Mouse (Mus musculus) heart, adult 8-10 months (tissue): ENCODE measurements around the gene Gemin5. TPM values are rescaled to one million over a fixed set of nuclear protein-coding genes. Genes with fewer than 3 reads are reported as not detected.
"Not testable (repeated sequence)": the region's sequence is repeated elsewhere in the genome, so short reads cannot be mapped to it uniquely, and the experiment has no call there.

Experiments
- DNase-seq: peaks from one replicate; pipeline ENCODE4 v3.0.0; 2022; ENCODE audit warnings: low spot score
- total RNA-seq, 4 experiments: library from RNA; stranded (reverse); gene quantifications; 2 replicates each; pipeline ENCODE4 v1.2.4; 2022

Gene Gemin5
- total RNA-seq = 1 to 10 TPM; 8.8 to 9.6 (median 9.2) TPM

- peak; percentile 66 for DNase-seq
These were observed at the start of gene Gemin5 for GRCm38 (mm10) chr11:58168167-58168915. TSS of gene Gemin5 (minus strand) at chr11:58168539.

DNA sequence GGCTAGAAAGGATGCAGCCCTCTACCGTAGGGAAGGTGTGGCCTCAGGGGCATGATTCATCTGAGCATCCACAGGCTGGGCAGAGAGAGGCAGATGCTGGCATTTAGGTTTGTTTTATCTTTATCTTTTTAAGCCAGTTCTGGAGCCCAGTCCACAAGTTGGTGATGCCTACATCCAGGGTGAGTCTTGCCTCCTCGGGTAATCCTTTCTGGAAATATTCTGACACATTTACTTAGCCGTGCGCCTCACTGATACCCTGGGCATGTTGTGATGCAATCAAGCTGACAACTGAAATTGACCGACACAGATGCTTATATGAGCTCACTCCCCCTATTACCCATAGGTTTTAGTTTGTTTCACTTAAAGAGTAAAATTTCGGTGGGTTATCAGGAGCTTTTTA is 48.5 kb upstream of the Gemin5 start:
- DNase-seq = no peak

DNA sequence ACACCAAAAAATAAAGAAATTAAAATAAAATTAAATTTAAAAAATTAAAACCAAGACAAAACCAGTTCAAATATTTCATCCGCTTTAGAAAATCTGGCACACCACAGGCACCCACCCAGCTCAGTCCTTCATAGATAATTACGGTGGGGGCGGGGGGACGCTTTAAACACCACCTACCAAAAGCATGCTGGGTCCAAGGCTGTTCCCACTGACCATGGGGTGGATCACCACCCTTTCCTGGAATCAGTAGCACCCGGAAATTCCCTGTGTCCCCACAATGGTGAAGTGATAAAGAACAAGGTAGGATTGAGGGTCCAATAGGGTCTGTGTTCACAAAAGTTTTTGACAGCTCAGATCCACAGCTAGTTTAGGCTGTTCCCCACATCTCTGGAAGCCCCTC is 47.5 kb upstream of the Gemin5 start:
- DNase-seq = no peak

GRCm38 (mm10) chr11:58215049-58215430 is 46.7 kb upstream of the Gemin5 start:
- DNase-seq = not testable (repeated sequence)

GRCm38 (mm10) chr11:58214391-58215048 is 46.2 kb upstream of the Gemin5 start:
- peak; percentile 94 for DNase-seq

GRCm38 (mm10) chr11:58213673-58214342 is 45.5 kb upstream of the Gemin5 start:
- no peak for DNase-seq

DNA sequence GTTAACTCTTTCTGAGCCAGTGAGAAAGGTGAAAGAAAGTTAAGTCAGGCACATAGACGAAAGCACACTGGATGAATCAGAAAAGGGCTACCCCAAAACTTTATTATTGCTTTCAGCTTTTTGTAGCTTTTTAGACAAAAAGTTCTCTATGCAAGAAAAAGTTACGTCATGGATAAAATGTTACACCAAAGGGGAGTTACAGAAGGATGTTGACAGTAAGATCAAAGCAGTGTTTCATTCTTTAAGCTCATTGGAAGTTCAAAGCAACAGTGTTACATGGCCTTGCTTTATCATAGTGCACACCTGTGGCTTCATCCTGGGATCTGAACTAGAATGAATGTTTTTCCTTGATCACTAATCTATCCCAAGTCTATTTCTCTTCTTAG is 43.3 kb upstream of the Gemin5 start:
- DNase-seq = no peak

DNA sequence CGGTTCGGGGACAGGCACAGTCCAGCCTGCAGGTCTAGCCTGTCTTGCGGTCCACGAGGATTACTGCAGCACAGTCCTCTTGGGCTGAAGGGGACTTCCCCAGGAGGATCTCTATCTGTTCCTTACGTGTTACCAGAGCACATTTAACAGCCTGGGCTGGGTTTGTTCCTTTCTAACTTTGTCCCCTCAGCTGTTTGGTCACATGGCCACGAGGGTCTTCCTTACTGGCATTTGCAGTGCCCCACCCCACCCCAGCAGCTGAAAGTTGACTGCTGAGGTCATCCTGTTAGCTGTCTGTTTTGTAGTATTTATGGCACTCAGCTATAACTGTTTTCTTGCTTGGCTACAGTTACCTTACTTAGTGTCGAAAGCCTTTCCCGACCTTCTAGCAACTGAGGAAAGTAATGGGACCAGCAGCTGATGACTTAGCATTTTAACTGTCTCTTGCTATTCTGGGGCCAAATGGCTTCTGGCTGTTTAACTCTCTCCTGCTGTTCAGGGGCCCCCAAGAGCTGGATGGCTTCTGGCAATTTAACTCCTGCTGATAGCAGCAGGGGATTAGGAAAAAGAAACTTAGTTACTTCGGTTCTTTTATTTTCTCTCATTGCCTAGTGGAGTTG is 42.8 kb upstream of the Gemin5 start:
- DNase-seq = no peak

DNA sequence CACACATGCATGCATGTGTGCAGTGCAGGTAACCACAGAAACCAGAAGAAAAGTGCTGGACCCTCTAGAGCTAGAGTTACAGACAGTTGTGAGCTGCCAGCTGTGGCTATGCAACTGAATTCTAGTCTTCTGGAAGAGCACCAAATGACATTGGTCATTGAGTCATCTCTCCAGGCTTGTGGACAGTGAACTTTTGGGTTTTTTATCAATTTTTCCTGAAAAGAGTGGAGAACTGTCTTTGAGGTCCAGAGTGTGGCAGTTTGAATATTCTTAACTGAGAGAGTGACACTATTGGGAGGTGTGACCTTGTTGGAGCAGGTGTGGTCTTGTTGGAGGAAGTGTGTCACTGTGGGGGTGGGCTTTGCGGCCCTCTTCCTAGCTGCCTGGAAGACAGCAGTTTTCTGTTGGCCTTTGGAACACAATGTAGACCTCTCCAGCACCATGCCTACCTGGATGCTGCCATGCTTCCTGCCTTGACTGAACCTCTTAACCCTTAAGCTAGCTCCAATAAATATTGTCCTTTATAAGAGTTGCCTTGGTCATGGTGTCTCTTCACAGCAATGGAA is 42.1 kb upstream of the Gemin5 start:
- DNase-seq = no peak

DNA sequence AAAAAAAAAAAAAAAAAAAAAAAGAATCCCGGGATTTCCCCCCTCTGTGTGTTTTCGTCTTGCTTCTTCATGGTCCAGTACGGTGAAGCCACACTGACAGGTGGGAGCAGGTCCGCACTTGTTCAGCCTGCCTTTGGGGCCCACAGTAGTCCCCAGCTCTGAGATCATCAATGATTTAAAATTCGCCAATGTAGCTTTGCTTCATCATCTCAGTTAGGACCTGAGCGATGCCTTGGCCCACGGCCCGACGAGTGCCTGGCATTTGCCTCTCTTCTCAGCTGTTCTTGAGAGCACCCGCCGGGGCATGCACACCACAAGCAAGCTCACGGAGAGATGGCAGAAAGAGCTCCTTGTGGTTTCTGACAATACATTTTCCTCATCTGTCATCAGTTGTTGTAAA is 32.7 kb upstream of the Gemin5 start:
- DNase-seq = no peak

- no peak for DNase-seq
These were observed 31.9 kb upstream of the Gemin5 start for GRCm38 (mm10) chr11:58200226-58200625.

DNA sequence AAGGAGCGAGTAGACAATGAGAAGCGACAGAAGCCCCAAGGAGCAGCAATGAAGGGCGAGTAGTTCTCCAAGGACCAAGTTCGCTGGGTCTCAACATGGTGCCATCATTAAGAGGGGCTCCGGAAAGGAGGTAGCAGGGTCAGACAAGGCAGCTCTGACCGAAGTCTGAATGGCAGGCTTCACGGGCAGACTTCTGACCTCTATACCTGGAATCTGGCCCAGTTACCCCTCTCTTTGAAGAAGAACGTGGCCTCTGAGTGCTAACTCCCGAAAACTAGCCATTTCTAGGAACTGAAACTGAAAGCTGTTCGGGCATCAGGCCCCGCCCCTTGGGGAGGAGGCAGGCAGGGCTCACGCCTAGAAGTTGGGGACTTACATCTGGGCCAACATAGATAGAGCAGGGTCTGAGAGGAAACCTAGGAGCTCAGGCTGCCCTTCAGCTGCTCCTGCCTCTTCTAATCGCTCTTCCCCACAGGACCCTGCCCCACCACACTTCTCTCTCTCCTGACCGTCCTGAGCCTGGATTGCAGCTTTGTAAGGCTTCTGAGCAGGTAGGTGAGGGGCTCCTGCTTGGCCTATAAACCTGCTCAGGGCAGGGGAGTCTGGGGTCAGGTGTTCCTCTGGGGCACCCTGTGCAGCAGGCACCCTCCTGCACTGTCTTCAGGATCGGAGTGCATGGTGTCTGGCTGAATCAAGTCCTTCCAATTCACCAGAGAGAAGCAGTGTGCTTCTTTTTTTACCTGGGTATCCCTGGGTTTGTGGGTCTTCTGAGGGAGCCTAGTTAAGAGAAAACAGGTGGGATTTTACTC is 31.1 kb upstream of the Gemin5 start, which contains the start of the genes Igtp and Irgm2:
TSS of gene Igtp (plus strand) at position 328 of the 809 bp plus-strand sequence.
TSS of gene Irgm2 (plus strand) at position 390 of the 809 bp plus-strand sequence.
- DNase-seq = peak; percentile 89

- no peak for DNase-seq
These were observed 30.3 kb upstream of the Gemin5 start for GRCm38 (mm10) chr11:58198663-58199062.

GRCm38 (mm10) chr11:58193860-58194520 is 25.7 kb upstream of the Gemin5 start:
- DNase-seq = no peak

DNA sequence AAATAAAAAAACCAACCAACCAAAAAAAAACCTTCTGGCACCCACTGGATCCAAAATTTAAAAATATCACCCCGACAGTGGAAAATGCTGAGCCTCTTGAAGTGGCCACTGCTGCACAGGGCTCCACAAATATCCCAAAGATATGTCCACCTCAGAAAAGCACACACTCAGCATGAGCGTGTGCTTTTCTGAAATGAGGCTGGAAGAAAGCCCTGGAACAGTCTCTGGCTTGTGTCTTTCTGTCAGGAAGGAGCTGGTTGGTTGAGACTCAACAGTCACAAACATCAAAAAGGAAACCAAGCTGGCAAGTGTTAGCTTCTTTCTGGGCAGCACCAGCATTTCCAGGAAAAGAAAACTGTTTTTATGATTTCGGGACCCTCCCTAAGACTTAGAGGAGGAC is 25.0 kb upstream of the Gemin5 start:
- peak; percentile 41 for DNase-seq

DNA sequence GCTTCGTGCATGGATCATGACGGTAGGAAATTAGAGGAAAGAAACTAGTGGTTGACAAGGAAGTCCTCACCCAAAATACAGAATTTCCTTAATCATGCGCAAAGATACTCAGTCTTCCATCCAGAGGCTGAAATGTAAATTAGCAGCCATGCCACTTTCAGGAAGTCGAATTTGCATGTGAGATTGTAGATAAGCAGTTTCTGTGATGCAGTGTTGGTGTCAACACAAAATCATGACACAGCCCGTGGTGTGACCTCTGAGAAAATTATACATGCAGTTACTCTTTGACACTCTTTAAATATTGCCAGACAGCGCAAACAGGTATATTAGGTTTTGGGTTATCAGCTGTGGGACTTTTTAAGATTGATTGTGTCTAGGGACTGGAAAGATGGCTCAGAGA is 21.3 kb upstream of the Gemin5 start:
- no peak for DNase-seq

DNA sequence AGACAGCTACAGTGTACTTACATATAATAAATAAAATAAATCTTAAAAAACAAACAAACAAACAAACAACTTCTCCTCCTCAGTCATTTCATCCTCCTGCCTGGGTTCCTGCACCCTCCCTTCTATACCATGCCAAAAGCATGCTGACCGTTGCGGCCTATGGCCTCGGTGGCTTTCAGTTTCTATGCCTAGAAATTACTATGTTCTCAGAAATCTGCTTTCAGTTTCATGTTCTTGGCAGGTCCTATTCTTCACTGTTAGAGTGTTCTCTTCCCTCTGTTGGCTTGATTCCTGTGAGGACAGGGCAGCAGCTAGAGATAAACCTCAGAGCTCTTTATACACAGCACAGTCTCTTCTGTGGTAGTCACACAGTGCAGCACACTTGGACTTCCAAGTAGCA is 15.2 kb upstream of the Gemin5 start:
- DNase-seq = peak; percentile 26

DNA sequence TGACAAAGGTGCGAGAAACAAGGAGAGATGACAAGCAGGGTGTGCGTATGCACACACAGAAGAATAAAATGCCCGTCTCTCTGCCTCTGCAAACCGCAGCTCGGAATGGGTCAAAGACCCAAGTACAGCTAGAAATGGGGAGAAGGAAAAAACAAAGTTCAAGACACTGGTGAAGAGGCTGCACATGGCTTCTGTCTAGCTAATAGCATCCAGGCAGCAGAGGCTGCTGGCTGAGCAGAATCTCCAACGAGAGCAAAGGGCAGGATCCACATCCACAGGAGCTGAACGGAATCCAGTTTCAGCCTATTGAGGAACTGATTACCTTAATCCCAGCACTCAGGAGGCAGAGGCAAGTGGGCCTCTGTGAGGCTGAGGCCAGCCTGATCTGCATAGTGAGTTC is 12.4 kb upstream of the Gemin5 start:
- no peak for DNase-seq

GRCm38 (mm10) chr11:58179986-58180385 is 11.6 kb upstream of the Gemin5 start:
- not testable (repeated sequence) for DNase-seq

GRCm38 (mm10) chr11:58179563-58179962 is 11.2 kb upstream of the Gemin5 start:
- DNase-seq = peak; percentile 88
